In genomic region chr10:127176756-127177155, GRCm38 (mm10) we compare ENCODE assay signal across 13 mouse cellular contexts. TPM values are rescaled to one million over a fixed set of nuclear protein-coding genes. Genes with fewer than 3 reads are reported as not detected.
DNase-seq lines count a peak whose midpoint lies in the region; ATAC-seq and TF ChIP-seq lines count a peak whose summit lies in the region.
"Had no signal": no experiment of that assay in that cellular context is flagged by ENCODE, and none has a peak within 500 bp of the region (broad histone marks: within the 10 kb centered on the region; RNA-seq: fewer than 3 reads in every experiment).

No protein-coding gene starts in this region.

- peaks cover 90% of the 10 kb centered on the region for H3K27me3 ChIP-seq in hindbrain, embryonic 12.5 days
- peaks cover 94% of the 10 kb centered on the region for H3K27me3 ChIP-seq in hindbrain, embryonic 13.5 days
- peaks cover 43% of the 10 kb centered on the region for H3K27me3 ChIP-seq in E14TG2a.4 (ENCODE audit: insufficient read depth, low read length)
- H3K27me3 ChIP-seq in limb, embryonic 11.5 days (ENCODE audit: control insufficient read depth, insufficient read depth, low read length) = peaks cover 42% of the 10 kb centered on the region

- no peak overlapping the region for H3K4me3 ChIP-seq in hindbrain, embryonic 12.5 days
- no peak overlapping the region for H3K4me3 ChIP-seq in hindbrain, embryonic 13.5 days
- H3K4me3 ChIP-seq in E14TG2a.4 (replicated peaks; ENCODE audit: low read length) = peak overlapping the region; percentile 58
- no peak overlapping the region for H3K4me3 ChIP-seq in limb, embryonic 11.5 days (ENCODE audit: low read depth, low read length)

- H3K27ac ChIP-seq in hindbrain, embryonic 12.5 days = no peak overlapping the region
- no peak overlapping the region for H3K27ac ChIP-seq in hindbrain, embryonic 13.5 days
- no peak overlapping the region for H3K27ac ChIP-seq in limb, embryonic 11.5 days (replicated peaks; ENCODE audit: low read depth, low read length)
- H3K27ac ChIP-seq: hindbrain, embryonic 14.5 days had no signal

- ATAC-seq in hindbrain, embryonic 12.5 days (ENCODE audit: low FRiP score) = no peak
- no peak for ATAC-seq in hindbrain, embryonic 13.5 days (ENCODE audit: low FRiP score)
- ATAC-seq in limb, embryonic 11.5 days (ENCODE audit: insufficient number of reproducible peaks, low FRiP score, low TSS enrichment, low read depth) = no peak
- ATAC-seq in monocyte, adult 5-6 weeks (replicated peaks; ENCODE audit: insufficient number of reproducible peaks, low FRiP score, low TSS enrichment, poor library complexity, severe bottlenecking) = no peak

- DNase-seq in embryo, embryonic 10.5 days (ENCODE audit: low spot score) = peak; percentile 39
- no peak for DNase-seq in embryo, embryonic 11 days
- no peak for DNase-seq in limb, embryonic 11.5 days (ENCODE audit: low spot score)
- no peak for DNase-seq in retina, postnatal 1 day
- DNase-seq: cerebellum, postnatal 36 days; gastrocnemius, postnatal 10 days; kidney, adult 9 months; thymus, postnatal 14 days had no signal

- H3K36me3 ChIP-seq in hindbrain, embryonic 12.5 days = 0 out of 2 replicates have a peak, but pooled peaks cover 6% of the 10 kb centered on the region
- H3K36me3 ChIP-seq in hindbrain, embryonic 13.5 days = peaks cover 16% of the 10 kb centered on the region
- no peaks in the 10 kb centered on the region for H3K36me3 ChIP-seq in E14TG2a.4 (ENCODE audit: insufficient read depth, low read length)
- no peaks in the 10 kb centered on the region for H3K36me3 ChIP-seq in limb, embryonic 11.5 days (ENCODE audit: control insufficient read depth, insufficient read depth, low read length)

- 0 out of 2 replicates have a peak overlapping the region, but pooled peaks have one; percentile 6 for H3K4me2 ChIP-seq in hindbrain, embryonic 12.5 days (replicated peaks)
- no peak overlapping the region for H3K4me2 ChIP-seq in hindbrain, embryonic 13.5 days
- peak overlapping the region; percentile 30; the same call in 1 of the 2 replicates for H3K4me2 ChIP-seq in limb, embryonic 11.5 days (ENCODE audit: low read depth, severe bottlenecking)

- H3K9me3 ChIP-seq in hindbrain, embryonic 12.5 days (replicated peaks) = no peaks in the 10 kb centered on the region
- H3K9me3 ChIP-seq in hindbrain, embryonic 13.5 days = no peaks in the 10 kb centered on the region
- no peaks in the 10 kb centered on the region for H3K9me3 ChIP-seq in E14TG2a.4 (ENCODE audit: low read length)
- H3K9me3 ChIP-seq in limb, embryonic 11.5 days (ENCODE audit: control insufficient read depth, low read length) = no peaks in the 10 kb centered on the region

- H3K4me1 ChIP-seq in hindbrain, embryonic 12.5 days = peaks cover 23% of the 10 kb centered on the region
- peaks cover 27% of the 10 kb centered on the region for H3K4me1 ChIP-seq in hindbrain, embryonic 13.5 days (replicated peaks)
- H3K4me1 ChIP-seq in E14TG2a.4 (replicated peaks; ENCODE audit: low read depth, low read length) = peaks cover 74% of the 10 kb centered on the region
- H3K4me1 ChIP-seq in limb, embryonic 11.5 days (ENCODE audit: control insufficient read depth, insufficient read depth, low read length) = peaks cover 13% of the 10 kb centered on the region

- 8% methylated on average over 7 of the region's 7 CpGs for WGBS in hindbrain, embryonic 12.5 days
- WGBS in hindbrain, embryonic 13.5 days = 9% methylated on average over 7 of the region's 7 CpGs
- WGBS in limb, embryonic 11.5 days = 4% methylated on average over 7 of the region's 7 CpGs

- no peak overlapping the region for H3K9ac ChIP-seq in hindbrain, embryonic 12.5 days
- no peak overlapping the region for H3K9ac ChIP-seq in hindbrain, embryonic 13.5 days
- no peak overlapping the region for H3K9ac ChIP-seq in limb, embryonic 11.5 days (ENCODE audit: low read length)
- H3K9ac ChIP-seq: hindbrain, embryonic 14.5 days had no signal

- TF ChIP-seq CTCF in E14TG2a.4 (conservative IDR thresholded peaks at IDR 0.05; ENCODE audit: low read length) = no peak

RNA-seq across cellular contexts. Expression of gene Slc26a10, which starts 3.7 kb away (rescaled TPM):
- 1.2 and 2.2 TPM in 2 replicates for polyA plus RNA-seq in hindbrain, embryonic 12.5 days (2016; fragmentation: Nextera tagmentation; extraction: Ambion mirVana)
- polyA plus RNA-seq in hindbrain, embryonic 13.5 days (2015; fragmentation: Nextera tagmentation; extraction: Ambion mirVana) = 1.0 and 1.1 TPM in 2 replicates
- 2.7 and 4.1 TPM in 2 replicates for polyA plus RNA-seq in limb, embryonic 11.5 days (2014; fragmentation: Nextera tagmentation; extraction: Ambion mirVana)
- 3.2 to 4.2 TPM (median 3.5 TPM) in 3 replicates for total RNA-seq in monocyte, adult 5-6 weeks (2017)

RNA-seq across cellular contexts. Expression of gene B4galnt1, which starts 11.7 kb away (rescaled TPM):
- polyA plus RNA-seq in hindbrain, embryonic 12.5 days (2016; fragmentation: Nextera tagmentation; extraction: Ambion mirVana) = 21.6 and 25.8 TPM in 2 replicates
- 40.6 and 42.3 TPM in 2 replicates for polyA plus RNA-seq in hindbrain, embryonic 13.5 days (2015; fragmentation: Nextera tagmentation; extraction: Ambion mirVana)
- 3.4 TPM in 2 replicates for polyA plus RNA-seq in limb, embryonic 11.5 days (2014; fragmentation: Nextera tagmentation; extraction: Ambion mirVana)
- total RNA-seq in monocyte, adult 5-6 weeks (2017) = 166 to 275 TPM (median 211 TPM) in 3 replicates

RNA-seq across cellular contexts. Expression of gene Arhgef25, which starts 13.1 kb away (rescaled TPM):
- 52.2 and 61.4 TPM in 2 replicates for polyA plus RNA-seq in hindbrain, embryonic 12.5 days (2016; fragmentation: Nextera tagmentation; extraction: Ambion mirVana)
- polyA plus RNA-seq in hindbrain, embryonic 13.5 days (2015; fragmentation: Nextera tagmentation; extraction: Ambion mirVana) = 28.4 and 30.7 TPM in 2 replicates
- 37.2 and 40.3 TPM in 2 replicates for polyA plus RNA-seq in limb, embryonic 11.5 days (2014; fragmentation: Nextera tagmentation; extraction: Ambion mirVana)
- 1.9 TPM in 1 of 3 replicates, not detected in the others for total RNA-seq in monocyte, adult 5-6 weeks (2017)

RNA-seq across cellular contexts. Expression of gene Dtx3, which starts 18.8 kb away (rescaled TPM):
- 199 and 203 TPM in 2 replicates for polyA plus RNA-seq in hindbrain, embryonic 12.5 days (2016; fragmentation: Nextera tagmentation; extraction: Ambion mirVana)
- 211 and 221 TPM in 2 replicates for polyA plus RNA-seq in hindbrain, embryonic 13.5 days (2015; fragmentation: Nextera tagmentation; extraction: Ambion mirVana)
- 138 TPM in 2 replicates for polyA plus RNA-seq in limb, embryonic 11.5 days (2014; fragmentation: Nextera tagmentation; extraction: Ambion mirVana)
- 3.8 to 17.3 TPM (median 8.8 TPM) in 3 replicates for total RNA-seq in monocyte, adult 5-6 weeks (2017)

RNA-seq across cellular contexts. Expression of gene Pip4k2c, which starts 34.6 kb away (rescaled TPM):
- 23.2 and 24.9 TPM in 2 replicates for polyA plus RNA-seq in hindbrain, embryonic 12.5 days (2016; fragmentation: Nextera tagmentation; extraction: Ambion mirVana)
- polyA plus RNA-seq in hindbrain, embryonic 13.5 days (2015; fragmentation: Nextera tagmentation; extraction: Ambion mirVana) = 20.0 and 22.1 TPM in 2 replicates
- polyA plus RNA-seq in limb, embryonic 11.5 days (2014; fragmentation: Nextera tagmentation; extraction: Ambion mirVana) = 17.8 and 20.3 TPM in 2 replicates
- 15.7 to 32.0 TPM (median 21.5 TPM) in 3 replicates for total RNA-seq in monocyte, adult 5-6 weeks (2017)
